Mouse (Mus musculus): ENCODE results near the gene Zfp472. TPM values are rescaled to one million over a fixed set of nuclear protein-coding genes. Genes with fewer than 3 reads are reported as not detected.

Zfp472 gene
- polyA plus RNA-seq, 1 experiment from 2014 or later: 14.0 TPM

- DNase-seq (ENCODE audit: low spot score) (no peak), ATAC-seq (ENCODE audit: insufficient number of reproducible peaks, low FRiP score, low TSS enrichment, low read depth) (no peak)
- Histone ChIP-seq H3K9ac (ENCODE audit: low read length) (no peak overlapping the region), H3K36me3 (ENCODE audit: control insufficient read depth, insufficient read depth, low read length) (no peaks in the 10 kb centered on the region), H3K27me3 (ENCODE audit: control insufficient read depth, insufficient read depth, low read length) (no peaks in the 10 kb centered on the region), H3K4me3 (ENCODE audit: low read depth, low read length) (no peak overlapping the region), H3K27ac (replicated peaks; ENCODE audit: low read depth, low read length) (no peak overlapping the region), H3K4me1 (ENCODE audit: control insufficient read depth, insufficient read depth, low read length) (no peaks in the 10 kb centered on the region), H3K4me2 (ENCODE audit: low read depth, severe bottlenecking) (no peak overlapping the region), H3K9me3 (ENCODE audit: control insufficient read depth, low read length) (no peaks in the 10 kb centered on the region)
- 84% methylated on average over 3 of the region's 3 CpGs for WGBS
Observed at GRCm38 (mm10) chr17:32943661-32944060, 22.0 kb upstream of the Zfp472 start.

- H3K27me3 ChIP-seq (ENCODE audit: control insufficient read depth, insufficient read depth, low read length): no peaks in the 10 kb centered on the region
- no peaks in the 10 kb centered on the region for H3K9me3 ChIP-seq (ENCODE audit: control insufficient read depth, low read length)
- no peaks in the 10 kb centered on the region for H3K36me3 ChIP-seq (ENCODE audit: control insufficient read depth, insufficient read depth, low read length)
- no peak overlapping the region for H3K27ac ChIP-seq (replicated peaks; ENCODE audit: low read depth, low read length)
- WGBS: 71% methylated on average over 3 of the region's 3 CpGs
- no peaks in the 10 kb centered on the region for H3K4me1 ChIP-seq (ENCODE audit: control insufficient read depth, insufficient read depth, low read length)
- DNase-seq (ENCODE audit: low spot score): no peak
- no peak overlapping the region for H3K4me3 ChIP-seq (ENCODE audit: low read depth, low read length)
- H3K9ac ChIP-seq (ENCODE audit: low read length): no peak overlapping the region
- no peak overlapping the region for H3K4me2 ChIP-seq (ENCODE audit: low read depth, severe bottlenecking)
- ATAC-seq (ENCODE audit: insufficient number of reproducible peaks, low FRiP score, low TSS enrichment, low read depth): no peak
Observed at GRCm38 (mm10) chr17:32944402-32945035, 21.1 kb upstream of the Zfp472 start.

GRCm38 (mm10) chr17:32946716-32947115 lies 18.9 kb upstream of the Zfp472 start:
- Histone ChIP-seq H3K36me3 (ENCODE audit: control insufficient read depth, insufficient read depth, low read length) (no peaks in the 10 kb centered on the region), H3K4me2 (ENCODE audit: low read depth, severe bottlenecking) (peak overlapping the region; percentile 36), H3K9ac (ENCODE audit: low read length) (peak overlapping the region; percentile 45), H3K4me3 (ENCODE audit: low read depth, low read length) (peak overlapping the region; percentile 26), H3K4me1 (ENCODE audit: control insufficient read depth, insufficient read depth, low read length) (no peaks in the 10 kb centered on the region), H3K9me3 (ENCODE audit: control insufficient read depth, low read length) (no peaks in the 10 kb centered on the region), H3K27me3 (ENCODE audit: control insufficient read depth, insufficient read depth, low read length) (no peaks in the 10 kb centered on the region), H3K27ac (replicated peaks; ENCODE audit: low read depth, low read length) (no peak overlapping the region)
- ATAC-seq (ENCODE audit: insufficient number of reproducible peaks, low FRiP score, low TSS enrichment, low read depth) (no peak), DNase-seq (ENCODE audit: low spot score) (no peak)
- WGBS: 64% methylated on average over 9 of the region's 9 CpGs

- 46% methylated on average over 12 of the region's 12 CpGs for WGBS
- ATAC-seq (ENCODE audit: insufficient number of reproducible peaks, low FRiP score, low TSS enrichment, low read depth) (peak; percentile 78; the same call in 1 of the 2 replicates), DNase-seq (ENCODE audit: low spot score) (peak; percentile 72)
- no peaks in the 10 kb centered on the region for H3K27me3 ChIP-seq (ENCODE audit: control insufficient read depth, insufficient read depth, low read length)
- H3K36me3 ChIP-seq (ENCODE audit: control insufficient read depth, insufficient read depth, low read length): no peaks in the 10 kb centered on the region
- H3K4me3 ChIP-seq (ENCODE audit: low read depth, low read length): peak within 1 kb of the TSS; percentile 26
- no peaks in the 10 kb centered on the region for H3K9me3 ChIP-seq (ENCODE audit: control insufficient read depth, low read length)
- no peak within 1 kb of the TSS for H3K27ac ChIP-seq (replicated peaks; ENCODE audit: low read depth, low read length)
- H3K9ac ChIP-seq (ENCODE audit: low read length): peak within 1 kb of the TSS; percentile 45
- no peaks in the 10 kb centered on the region for H3K4me1 ChIP-seq (ENCODE audit: control insufficient read depth, insufficient read depth, low read length)
- peak within 1 kb of the TSS; percentile 36 for H3K4me2 ChIP-seq (ENCODE audit: low read depth, severe bottlenecking)
Observed at GRCm38 (mm10) chr17:32947215-32947914, 18.2 kb upstream of the Zfp472 start, which contains the start of gene Cyp4f13. Cyp4f13 (minus strand) TSS chr17:32947402.

- 92% methylated on average over 3 of the region's 3 CpGs for WGBS
- no peak overlapping the region for H3K27ac ChIP-seq (replicated peaks; ENCODE audit: low read depth, low read length)
- no peak overlapping the region for H3K9ac ChIP-seq (ENCODE audit: low read length)
- H3K4me2 ChIP-seq (ENCODE audit: low read depth, severe bottlenecking): no peak overlapping the region
- ATAC-seq (ENCODE audit: insufficient number of reproducible peaks, low FRiP score, low TSS enrichment, low read depth) (no peak), DNase-seq (ENCODE audit: low spot score) (no peak)
- H3K9me3 ChIP-seq (ENCODE audit: control insufficient read depth, low read length): no peaks in the 10 kb centered on the region
- H3K27me3 ChIP-seq (ENCODE audit: control insufficient read depth, insufficient read depth, low read length): no peaks in the 10 kb centered on the region
- no peak overlapping the region for H3K4me3 ChIP-seq (ENCODE audit: low read depth, low read length)
- H3K4me1 ChIP-seq (ENCODE audit: control insufficient read depth, insufficient read depth, low read length): no peaks in the 10 kb centered on the region
- no peaks in the 10 kb centered on the region for H3K36me3 ChIP-seq (ENCODE audit: control insufficient read depth, insufficient read depth, low read length)
Observed at GRCm38 (mm10) chr17:32950136-32950535, 15.5 kb upstream of the Zfp472 start.

GRCm38 (mm10) chr17:32951006-32951405 lies 14.6 kb upstream of the Zfp472 start:
- H3K27me3 ChIP-seq (ENCODE audit: control insufficient read depth, insufficient read depth, low read length): no peaks in the 10 kb centered on the region
- no peak overlapping the region for H3K27ac ChIP-seq (replicated peaks; ENCODE audit: low read depth, low read length)
- H3K9ac ChIP-seq (ENCODE audit: low read length): no peak overlapping the region
- no peak overlapping the region for H3K4me2 ChIP-seq (ENCODE audit: low read depth, severe bottlenecking)
- no peak overlapping the region for H3K4me3 ChIP-seq (ENCODE audit: low read depth, low read length)
- WGBS: 80% methylated on average over 11 of the region's 11 CpGs
- H3K36me3 ChIP-seq (ENCODE audit: control insufficient read depth, insufficient read depth, low read length): no peaks in the 10 kb centered on the region
- no peaks in the 10 kb centered on the region for H3K9me3 ChIP-seq (ENCODE audit: control insufficient read depth, low read length)
- no peak for DNase-seq (ENCODE audit: low spot score)
- no peaks in the 10 kb centered on the region for H3K4me1 ChIP-seq (ENCODE audit: control insufficient read depth, insufficient read depth, low read length)
- no peak for ATAC-seq (ENCODE audit: insufficient number of reproducible peaks, low FRiP score, low TSS enrichment, low read depth)

GRCm38 (mm10) chr17:32951441-32951840 lies 14.2 kb upstream of the Zfp472 start:
- Histone ChIP-seq H3K9ac (ENCODE audit: low read length) (no peak overlapping the region), H3K4me3 (ENCODE audit: low read depth, low read length) (no peak overlapping the region), H3K36me3 (ENCODE audit: control insufficient read depth, insufficient read depth, low read length) (no peaks in the 10 kb centered on the region), H3K4me2 (ENCODE audit: low read depth, severe bottlenecking) (no peak overlapping the region), H3K27ac (replicated peaks; ENCODE audit: low read depth, low read length) (no peak overlapping the region), H3K4me1 (ENCODE audit: control insufficient read depth, insufficient read depth, low read length) (no peaks in the 10 kb centered on the region), H3K27me3 (ENCODE audit: control insufficient read depth, insufficient read depth, low read length) (no peaks in the 10 kb centered on the region), H3K9me3 (ENCODE audit: control insufficient read depth, low read length) (no peaks in the 10 kb centered on the region)
- DNase-seq (ENCODE audit: low spot score) (peak; percentile 78), ATAC-seq (ENCODE audit: insufficient number of reproducible peaks, low FRiP score, low TSS enrichment, low read depth) (no peak)
- WGBS: 22% methylated on average over 16 of the region's 16 CpGs

- no peak overlapping the region for H3K27ac ChIP-seq (replicated peaks; ENCODE audit: low read depth, low read length)
- no peaks in the 10 kb centered on the region for H3K9me3 ChIP-seq (ENCODE audit: control insufficient read depth, low read length)
- DNase-seq (ENCODE audit: low spot score): no peak
- H3K9ac ChIP-seq (ENCODE audit: low read length): peak overlapping the region; percentile 70
- H3K36me3 ChIP-seq (ENCODE audit: control insufficient read depth, insufficient read depth, low read length): no peaks in the 10 kb centered on the region
- no peaks in the 10 kb centered on the region for H3K27me3 ChIP-seq (ENCODE audit: control insufficient read depth, insufficient read depth, low read length)
- H3K4me3 ChIP-seq (ENCODE audit: low read depth, low read length): peak overlapping the region; percentile 82
- peaks cover 11% of the 10 kb centered on the region for H3K4me1 ChIP-seq (ENCODE audit: control insufficient read depth, insufficient read depth, low read length)
- ATAC-seq (ENCODE audit: insufficient number of reproducible peaks, low FRiP score, low TSS enrichment, low read depth): peak; percentile 64; the same call in 1 of the 2 replicates
- 0% methylated on average over 14 of the region's 14 CpGs for WGBS
- peak overlapping the region; percentile 75 for H3K4me2 ChIP-seq (ENCODE audit: low read depth, severe bottlenecking)
Observed at GRCm38 (mm10) chr17:32965253-32965622, 376 bp upstream of the Zfp472 start.
